Mouse (Mus musculus): ENCODE measurements around the gene Rapgef5.

DNA sequence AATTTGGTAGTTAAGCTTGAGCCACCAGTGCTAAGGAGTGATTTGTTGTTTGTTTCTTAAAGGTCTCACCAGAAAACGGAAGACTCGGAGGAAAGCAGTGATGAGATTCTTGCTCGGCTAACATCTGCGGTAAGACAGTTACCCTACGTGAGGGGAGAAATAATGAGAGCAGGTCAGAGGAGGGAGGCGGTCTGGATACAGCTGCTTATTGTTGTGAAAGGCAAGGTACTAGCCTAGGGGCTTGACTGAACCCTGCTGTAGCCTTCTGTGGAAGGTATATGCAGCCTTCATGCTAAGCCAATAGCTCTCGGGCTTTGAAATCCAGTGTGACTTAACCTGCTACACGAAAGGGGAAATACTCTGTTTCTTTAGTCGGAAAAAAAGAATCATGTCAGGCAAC lies 78.9 kb downstream of the Rapgef5 start:
- TF ChIP-seq CTCF (IDR thresholded peaks at IDR 0.05; ENCODE audit: low read depth), result no peak
- TF ChIP-seq EP300 (IDR thresholded peaks at IDR 0.05; ENCODE audit: low read depth), result no peak

All from liver, embryonic 14.5 days (tissue).